Mouse (Mus musculus) T-cell, adult 2 months (primary cell): ENCODE measurements around the gene Snx29.

Experiments used
- DNase-seq: peaks from one replicate; pipeline ENCODE4 v3.0.0; 2022; ENCODE audit warnings: low spot score

Snx29 gene

GRCm38 (mm10) chr16:11450626-11451025 is 127.9 kb downstream of the Snx29 start:
- no peak for DNase-seq

GRCm38 (mm10) chr16:11454871-11455270 is 132.2 kb downstream of the Snx29 start:
- no peak for DNase-seq

GRCm38 (mm10) chr16:11455545-11456140 is 132.9 kb downstream of the Snx29 start:
- DNase-seq, result no peak

- DNase-seq, result peak; percentile 9
These were observed 133.5 kb downstream of the Snx29 start for GRCm38 (mm10) chr16:11456141-11456645.

GRCm38 (mm10) chr16:11457136-11457535 is 134.4 kb downstream of the Snx29 start:
- DNase-seq, result no peak

- no peak for DNase-seq
These were observed 135.1 kb downstream of the Snx29 start for GRCm38 (mm10) chr16:11457609-11458350.

- no peak for DNase-seq
These were observed 137.5 kb downstream of the Snx29 start for GRCm38 (mm10) chr16:11460210-11460609.

- DNase-seq, result peak; percentile 75
These were observed 138.9 kb downstream of the Snx29 start for GRCm38 (mm10) chr16:11461612-11462011.

- DNase-seq, result peak; percentile 44
These were observed 145.9 kb downstream of the Snx29 start for GRCm38 (mm10) chr16:11468533-11469179.

GRCm38 (mm10) chr16:11469491-11469890 is 146.8 kb downstream of the Snx29 start:
- no peak for DNase-seq

- DNase-seq, result no peak
These were observed 148.5 kb downstream of the Snx29 start for GRCm38 (mm10) chr16:11471246-11471645.

GRCm38 (mm10) chr16:11472852-11473251 is 150.1 kb downstream of the Snx29 start:
- DNase-seq, result no peak

- no peak for DNase-seq
These were observed 150.8 kb downstream of the Snx29 start for GRCm38 (mm10) chr16:11473474-11473873.

GRCm38 (mm10) chr16:11473893-11474505 is 151.3 kb downstream of the Snx29 start:
- DNase-seq, result no peak

GRCm38 (mm10) chr16:11475137-11475943 is 152.6 kb downstream of the Snx29 start:
- DNase-seq, result no peak

GRCm38 (mm10) chr16:11476314-11476713 is 153.6 kb downstream of the Snx29 start:
- no peak for DNase-seq

- no peak for DNase-seq
These were observed 154.3 kb downstream of the Snx29 start for GRCm38 (mm10) chr16:11476968-11477367.

- DNase-seq, result no peak
These were observed 154.9 kb downstream of the Snx29 start for GRCm38 (mm10) chr16:11477591-11477990.

GRCm38 (mm10) chr16:11479605-11480004 is 156.9 kb downstream of the Snx29 start:
- DNase-seq, result no peak

GRCm38 (mm10) chr16:11482189-11482588 is 159.5 kb downstream of the Snx29 start:
- DNase-seq, result no peak

- DNase-seq, result no peak
These were observed 172.2 kb downstream of the Snx29 start for GRCm38 (mm10) chr16:11494895-11495294.
